Mouse (Mus musculus) kidney, postnatal 0 days (tissue): ENCODE measurements at regions not wholly inside any gene's neighbourhood (a gene's known extent, or its start where the extent isn't known, plus 50 kb on each side); places are given as distances from the start of the nearest gene placed in this dataset.
A peak's percentile ranks its signal among the peaks of the same experiment; 100 is the strongest.

Experiments used
- ATAC-seq: fragments of 200-750 bp; cut with Nextera tagmentation; replicated peaks from 2 replicates; pipeline ENCODE4 v1.8.0; 2017; ENCODE audit warnings: low read depth, moderate number of reproducible peaks, moderate TSS enrichment, moderate library complexity; ENCODE audit not compliant: low FRiP score
- DNase-seq: peaks from one replicate; pipeline ENCODE4 v3.0.0-alpha.2; 2016; ENCODE audit warnings: low spot score
- H3K27ac ChIP-seq: fragments of 300-500 bp; sonication (generic); 2 replicates; pipeline ENCODE4 v1.5.1; 2014; ENCODE audit warnings: mild to moderate bottlenecking
- H3K27me3 ChIP-seq: fragments of 300-500 bp; sonication (generic); 2 replicates; pipeline ENCODE4 v1.6.1; 2014; ENCODE audit warnings: low read length, mixed read lengths; ENCODE audit not compliant: insufficient read depth
- H3K36me3 ChIP-seq: fragments of 300-500 bp; sonication (generic); 2 replicates; pipeline ENCODE4 v1.6.1; 2014; ENCODE audit warnings: low read length, mixed read lengths; ENCODE audit not compliant: insufficient read depth
- H3K4me1 ChIP-seq: fragments of 300-500 bp; sonication (generic); replicated peaks from 2 replicates; pipeline ENCODE4 v1.6.1; 2014; ENCODE audit warnings: antibody characterized with exemption, low read length, mixed read lengths; ENCODE audit not compliant: insufficient read depth
- H3K4me2 ChIP-seq: fragments of 300-500 bp; sonication (generic); 2 replicates; pipeline ENCODE4 v1.6.1; 2014; ENCODE audit warnings: mild to moderate bottlenecking, low read length, moderate library complexity, mixed read lengths
- H3K4me3 ChIP-seq: fragments of 300-500 bp; sonication (generic); replicated peaks from 2 replicates; pipeline ENCODE4 v1.5.1; 2014; ENCODE audit warnings: low read depth, low read length
- H3K9ac ChIP-seq: fragments of 300-500 bp; sonication (generic); 2 replicates; pipeline ENCODE4 v1.6.1; 2014; ENCODE audit warnings: low read depth, low read length
- H3K9me3 ChIP-seq: fragments of 300-500 bp; sonication (generic); replicated peaks from 2 replicates; pipeline ENCODE4 v1.6.1; 2016; ENCODE audit warnings: low read length, inconsistent platforms, mixed read lengths
- CTCF ChIP-seq: IDR thresholded peaks from 2 replicates; pipeline ENCODE4 v1.5.1; 2016; ENCODE audit warnings: antibody characterized with exemption, low read depth, mild to moderate bottlenecking, moderate library complexity
- WGBS: fragments of 180-500 bp; shearing (Covaris S2); extraction: QIAGEN DNeasy Blood & Tissue Kit; methylation state at CpG from one replicate; pipeline ENCODE4 v1.1.7; 2014; 5-methylcytosine and 5-hydroxymethylcytosine counted together

DNA sequence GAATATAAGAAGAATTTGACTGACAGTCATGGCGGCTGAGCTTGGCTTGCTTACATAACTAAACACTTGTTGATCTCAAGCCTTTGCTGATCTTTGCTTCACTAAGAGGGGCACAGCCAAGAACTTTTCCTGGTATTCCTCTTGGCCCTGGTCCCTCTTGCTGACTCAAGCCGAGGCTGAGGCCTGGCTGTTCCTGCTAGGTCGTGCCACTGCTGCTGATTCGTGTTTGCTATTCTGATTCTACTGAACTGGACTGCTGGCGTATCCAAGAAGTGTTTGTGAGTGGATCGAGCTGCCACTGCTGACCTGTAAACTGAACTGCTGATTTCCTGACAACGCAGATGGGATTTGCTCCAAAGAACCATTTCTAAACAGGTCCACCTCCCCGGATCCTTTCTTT lies 57.2 kb upstream of the Irf2bp2 start:
- H3K4me3 ChIP-seq = no peak overlapping the region
- DNase-seq = no peak
- no peak overlapping the region for H3K27ac ChIP-seq
- H3K4me1 ChIP-seq = no peaks in the 10 kb centered on the region
- 70% methylated on average over 8 of the region's 8 CpGs for WGBS
- H3K27me3 ChIP-seq = no peaks in the 10 kb centered on the region
- no peak for ATAC-seq
- TF ChIP-seq CTCF = no peak
- H3K9me3 ChIP-seq = no peaks in the 10 kb centered on the region
- H3K9ac ChIP-seq = no peak overlapping the region
- no peak overlapping the region for H3K4me2 ChIP-seq
- no peaks in the 10 kb centered on the region for H3K36me3 ChIP-seq

DNA sequence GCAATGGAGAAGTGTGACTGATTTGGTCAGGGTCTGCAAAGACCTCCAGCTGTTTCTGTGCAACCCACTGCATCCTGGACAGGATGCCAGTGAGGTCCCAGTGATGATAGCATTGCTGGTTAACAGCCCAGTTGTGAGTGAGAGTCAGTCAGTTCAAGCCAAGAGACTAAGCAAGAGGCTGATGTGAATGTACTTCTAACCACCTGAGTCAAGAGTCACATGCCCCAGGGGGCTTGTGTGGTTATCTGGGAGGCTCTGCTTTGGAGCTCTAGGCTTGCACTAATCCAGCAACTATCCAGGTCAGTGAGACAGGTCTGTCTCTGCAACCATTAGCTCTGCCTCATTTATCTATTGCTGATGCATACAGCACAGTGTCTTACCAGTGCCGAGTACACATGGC lies 55.5 kb upstream of the Irf2bp2 start:
- Histone ChIP-seq H3K4me2 (no peak overlapping the region), H3K4me1 (no peaks in the 10 kb centered on the region), H3K36me3 (no peaks in the 10 kb centered on the region), H3K27me3 (no peaks in the 10 kb centered on the region), H3K4me3 (no peak overlapping the region), H3K9ac (no peak overlapping the region), H3K27ac (no peak overlapping the region), H3K9me3 (no peaks in the 10 kb centered on the region)
- DNase-seq (no peak), ATAC-seq (no peak)
- 89% methylated on average over 1 of the region's 1 CpGs for WGBS
- TF ChIP-seq CTCF = no peak

- Histone ChIP-seq H3K36me3 (no peaks in the 10 kb centered on the region), H3K27me3 (no peaks in the 10 kb centered on the region), H3K9me3 (no peaks in the 10 kb centered on the region), H3K9ac (no peak overlapping the region), H3K4me2 (no peak overlapping the region), H3K4me3 (no peak overlapping the region), H3K27ac (0 out of 2 replicates have a peak overlapping the region, but pooled peaks have one; percentile 34), H3K4me1 (no peaks in the 10 kb centered on the region)
- 69% methylated on average over 1 of the region's 1 CpGs for WGBS
- TF ChIP-seq CTCF = no peak
- no peak for ATAC-seq
- no peak for DNase-seq
Measured at GRCm38 (mm10) chr8:126647350-126647749, 53.6 kb upstream of the Irf2bp2 start.

GRCm38 (mm10) chr8:126646604-126647311 lies 53.0 kb upstream of the Irf2bp2 start:
- DNase-seq = peak; percentile 77
- 52% methylated on average over 8 of the region's 8 CpGs for WGBS
- Histone ChIP-seq H3K9ac (no peak overlapping the region), H3K4me2 (no peak overlapping the region), H3K36me3 (no peaks in the 10 kb centered on the region), H3K27me3 (no peaks in the 10 kb centered on the region), H3K4me1 (no peaks in the 10 kb centered on the region), H3K4me3 (no peak overlapping the region), H3K27ac (peak overlapping the region; percentile 36; the same call in 1 of the 2 replicates), H3K9me3 (no peaks in the 10 kb centered on the region)
- ATAC-seq = no peak
- TF ChIP-seq CTCF = no peak

DNA sequence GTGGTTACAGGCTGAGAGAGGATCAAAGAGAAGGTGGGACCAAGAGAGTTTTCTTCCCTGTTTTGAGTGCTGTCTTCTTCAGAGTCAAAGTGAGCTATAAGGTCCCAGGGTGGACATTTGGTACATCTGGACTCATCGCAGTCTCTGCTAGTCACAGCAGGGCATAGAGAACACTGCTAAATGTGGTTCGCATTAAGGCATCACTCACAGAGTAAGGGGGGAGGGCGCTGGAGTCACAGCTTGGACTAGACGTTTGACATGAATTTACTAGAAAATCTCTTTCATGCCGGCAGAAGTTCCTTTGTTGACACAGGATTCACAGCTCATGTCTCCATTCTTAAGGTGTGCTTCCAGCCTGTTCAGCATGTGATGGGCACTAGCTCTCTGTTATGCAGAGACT lies 50.4 kb upstream of the Irf2bp2 start:
- H3K9ac ChIP-seq = no peak overlapping the region
- ATAC-seq (no peak), DNase-seq (no peak)
- H3K36me3 ChIP-seq = no peaks in the 10 kb centered on the region
- H3K4me3 ChIP-seq = no peak overlapping the region
- TF ChIP-seq CTCF = no peak
- no peaks in the 10 kb centered on the region for H3K4me1 ChIP-seq
- no peak overlapping the region for H3K4me2 ChIP-seq
- H3K27ac ChIP-seq = no peak overlapping the region
- no peaks in the 10 kb centered on the region for H3K9me3 ChIP-seq
- no peaks in the 10 kb centered on the region for H3K27me3 ChIP-seq
- 52% methylated on average over 5 of the region's 5 CpGs for WGBS
